Mouse (Mus musculus) Muller cell, postnatal 12 days (primary cell): ENCODE measurements around the gene Kmt5c.
A peak's percentile ranks its signal among the peaks of the same experiment; 100 is the strongest.
"Not testable (repeated sequence)": the region's sequence is repeated elsewhere in the genome, so short reads cannot be mapped to it uniquely, and the experiment has no call there.

ENCODE experiments used
- DNase-seq: peaks from one replicate; pipeline ENCODE4 v3.0.0-alpha.2; 2015; ENCODE audit errors: inconsistent ontology term

Kmt5c gene

GRCm38 (mm10) chr7:4789436-4789935 is 49.6 kb downstream of the Kmt5c start, which contains the start of gene Tmem238:
TSS of gene Tmem238 (minus strand) at chr7:4789656.
- no peak for DNase-seq

- DNase-seq: peak; percentile 97
Measured at GRCm38 (mm10) chr7:4792278-4793212, 52.6 kb downstream of the Kmt5c start, which contains the start of gene Rpl28. TSS of gene Rpl28 (plus strand) at chr7:4792874.

GRCm38 (mm10) chr7:4793248-4793647 is 53.3 kb downstream of the Kmt5c start:
- not testable (repeated sequence) for DNase-seq

- no peak for DNase-seq
Measured at GRCm38 (mm10) chr7:4793674-4794073, 53.8 kb downstream of the Kmt5c start.

- no peak for DNase-seq
Measured at GRCm38 (mm10) chr7:4794631-4795168, 54.8 kb downstream of the Kmt5c start.

- peak; percentile 54 for DNase-seq
Measured at GRCm38 (mm10) chr7:4795767-4796433, 56.0 kb downstream of the Kmt5c start.
